Mouse (Mus musculus): ENCODE data around the gene Kcnab2. TPM values are rescaled to one million over a fixed set of nuclear protein-coding genes. Genes with fewer than 3 reads are reported as not detected.

Kcnab2 gene
- polyA plus RNA-seq, 1 experiment from 2014 or later = 2.0 TPM

- Histone ChIP-seq H3K4me3 (ENCODE audit: low read depth, low read length) (no peak overlapping the region), H3K9ac (ENCODE audit: low read depth, low read length) (no peak overlapping the region), H3K4me2 (replicated peaks; ENCODE audit: low read depth) (no peak overlapping the region), H3K27ac (ENCODE audit: low read depth, low read length) (no peak overlapping the region), H3K9me3 (ENCODE audit: control insufficient read depth) (no peaks in the 10 kb centered on the region), H3K27me3 (replicated peaks; ENCODE audit: control insufficient read depth, insufficient read depth, low read length) (no peaks in the 10 kb centered on the region), H3K4me1 (replicated peaks; ENCODE audit: control insufficient read depth, insufficient read depth, low read length) (no peaks in the 10 kb centered on the region), H3K36me3 (ENCODE audit: control insufficient read depth, insufficient read depth) (no peaks in the 10 kb centered on the region)
- no peak for ATAC-seq
- WGBS = 78% methylated on average over 22 of the region's 22 CpGs
- TF ChIP-seq CTCF (IDR thresholded peaks at IDR 0.05; ENCODE audit: low read depth) = no peak
Measured at GRCm38 (mm10) chr4:152447731-152448665, 29.7 kb downstream of the Kcnab2 start.

GRCm38 (mm10) chr4:152446178-152446577 lies 31.5 kb downstream of the Kcnab2 start:
- no peaks in the 10 kb centered on the region for H3K4me1 ChIP-seq (replicated peaks; ENCODE audit: control insufficient read depth, insufficient read depth, low read length)
- ATAC-seq = no peak
- H3K27me3 ChIP-seq (replicated peaks; ENCODE audit: control insufficient read depth, insufficient read depth, low read length) = no peaks in the 10 kb centered on the region
- TF ChIP-seq CTCF (IDR thresholded peaks at IDR 0.05; ENCODE audit: low read depth) = no peak
- H3K4me3 ChIP-seq (ENCODE audit: low read depth, low read length) = no peak overlapping the region
- H3K36me3 ChIP-seq (ENCODE audit: control insufficient read depth, insufficient read depth) = no peaks in the 10 kb centered on the region
- H3K4me2 ChIP-seq (replicated peaks; ENCODE audit: low read depth) = no peak overlapping the region
- no peak overlapping the region for H3K27ac ChIP-seq (ENCODE audit: low read depth, low read length)
- WGBS = 63% methylated on average over 10 of the region's 10 CpGs
- H3K9me3 ChIP-seq (ENCODE audit: control insufficient read depth) = no peaks in the 10 kb centered on the region
- no peak overlapping the region for H3K9ac ChIP-seq (ENCODE audit: low read depth, low read length)

- WGBS = 41% methylated on average over 9 of the region's 9 CpGs
- ATAC-seq = no peak
Measured at GRCm38 (mm10) chr4:152441536-152441935, 36.1 kb downstream of the Kcnab2 start.

DNA sequence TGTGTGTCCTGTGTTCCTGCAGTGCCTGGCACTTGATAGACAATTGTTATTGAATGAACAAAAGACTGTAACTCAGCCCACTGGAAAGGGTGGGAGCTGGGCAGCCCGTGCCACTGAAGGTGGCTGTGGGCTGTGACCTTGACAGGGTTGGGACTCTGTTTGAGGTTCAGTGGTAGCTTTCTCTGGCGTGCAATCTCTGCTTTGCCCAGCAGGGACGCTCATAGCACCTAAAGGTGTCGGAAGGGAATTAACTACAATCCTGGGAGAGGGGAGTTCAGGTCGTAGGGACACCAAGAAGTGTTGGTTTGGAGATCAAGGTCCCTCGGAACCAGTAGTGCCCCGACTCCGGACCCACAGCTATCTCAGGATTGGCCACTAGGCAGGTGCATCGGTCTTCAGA lies 36.8 kb downstream of the Kcnab2 start:
- Histone ChIP-seq H3K4me2 (replicated peaks; ENCODE audit: low read depth) (no peak overlapping the region), H3K9ac (ENCODE audit: low read depth, low read length) (no peak overlapping the region), H3K4me3 (ENCODE audit: low read depth, low read length) (no peak overlapping the region), H3K27ac (ENCODE audit: low read depth, low read length) (no peak overlapping the region), H3K9me3 (ENCODE audit: control insufficient read depth) (no peaks in the 10 kb centered on the region), H3K27me3 (replicated peaks; ENCODE audit: control insufficient read depth, insufficient read depth, low read length) (no peaks in the 10 kb centered on the region), H3K36me3 (ENCODE audit: control insufficient read depth, insufficient read depth) (no peaks in the 10 kb centered on the region), H3K4me1 (replicated peaks; ENCODE audit: control insufficient read depth, insufficient read depth, low read length) (no peaks in the 10 kb centered on the region)
- no peak for ATAC-seq
- 55% methylated on average over 9 of the region's 9 CpGs for WGBS
- TF ChIP-seq CTCF (IDR thresholded peaks at IDR 0.05; ENCODE audit: low read depth) = peak; percentile 43

More at GRCm38 (mm10) chr4:152441536-152441935, 36.1 kb downstream of the Kcnab2 start:
- no peak overlapping the region for H3K9ac ChIP-seq (ENCODE audit: low read depth, low read length)
- no peak overlapping the region for H3K4me3 ChIP-seq (ENCODE audit: low read depth, low read length)
- no peaks in the 10 kb centered on the region for H3K36me3 ChIP-seq (ENCODE audit: control insufficient read depth, insufficient read depth)
- no peaks in the 10 kb centered on the region for H3K9me3 ChIP-seq (ENCODE audit: control insufficient read depth)
- H3K27ac ChIP-seq (ENCODE audit: low read depth, low read length) = no peak overlapping the region
- H3K27me3 ChIP-seq (replicated peaks; ENCODE audit: control insufficient read depth, insufficient read depth, low read length) = no peaks in the 10 kb centered on the region
- H3K4me2 ChIP-seq (replicated peaks; ENCODE audit: low read depth) = no peak overlapping the region
- TF ChIP-seq CTCF (IDR thresholded peaks at IDR 0.05; ENCODE audit: low read depth) = no peak
- H3K4me1 ChIP-seq (replicated peaks; ENCODE audit: control insufficient read depth, insufficient read depth, low read length) = no peaks in the 10 kb centered on the region

- Histone ChIP-seq H3K4me1 (replicated peaks; ENCODE audit: control insufficient read depth, insufficient read depth, low read length) (no peaks in the 10 kb centered on the region), H3K27me3 (replicated peaks; ENCODE audit: control insufficient read depth, insufficient read depth, low read length) (no peaks in the 10 kb centered on the region), H3K4me2 (replicated peaks; ENCODE audit: low read depth) (peak overlapping the region; percentile 47), H3K9me3 (ENCODE audit: control insufficient read depth) (no peaks in the 10 kb centered on the region), H3K4me3 (ENCODE audit: low read depth, low read length) (no peak overlapping the region), H3K27ac (ENCODE audit: low read depth, low read length) (no peak overlapping the region), H3K9ac (ENCODE audit: low read depth, low read length) (no peak overlapping the region), H3K36me3 (ENCODE audit: control insufficient read depth, insufficient read depth) (no peaks in the 10 kb centered on the region)
- peak; percentile 41; the same call in 1 of the 2 replicates for ATAC-seq
- peak; percentile 88 for TF ChIP-seq CTCF (IDR thresholded peaks at IDR 0.05; ENCODE audit: low read depth)
- WGBS = 12% methylated on average over 10 of the region's 10 CpGs
Measured at GRCm38 (mm10) chr4:152435255-152435654, 42.4 kb downstream of the Kcnab2 start.

DNA sequence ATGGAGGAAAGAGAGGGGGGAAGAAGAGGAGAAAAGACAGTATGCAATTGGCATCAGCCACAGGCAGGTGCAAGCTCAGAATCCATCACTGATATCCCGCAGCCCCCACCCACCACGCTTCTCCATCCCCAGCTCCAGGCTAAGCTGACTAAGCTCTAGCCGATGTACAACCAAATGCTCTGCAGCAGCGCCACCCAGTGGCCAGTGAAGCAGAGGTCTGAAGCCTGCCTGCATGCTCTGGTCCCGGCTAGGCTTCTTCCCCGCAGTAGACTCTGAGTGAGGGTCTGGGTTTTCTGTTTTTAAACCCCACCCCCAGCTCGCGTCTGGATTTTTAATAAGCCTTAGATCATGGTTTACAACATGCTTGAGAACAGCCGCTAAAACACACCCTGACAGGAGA lies 42.8 kb downstream of the Kcnab2 start:
- Histone ChIP-seq H3K27ac (ENCODE audit: low read depth, low read length) (no peak overlapping the region), H3K4me3 (ENCODE audit: low read depth, low read length) (no peak overlapping the region), H3K36me3 (ENCODE audit: control insufficient read depth, insufficient read depth) (no peaks in the 10 kb centered on the region), H3K9ac (ENCODE audit: low read depth, low read length) (no peak overlapping the region), H3K4me2 (replicated peaks; ENCODE audit: low read depth) (peak overlapping the region; percentile 47), H3K27me3 (replicated peaks; ENCODE audit: control insufficient read depth, insufficient read depth, low read length) (no peaks in the 10 kb centered on the region), H3K9me3 (ENCODE audit: control insufficient read depth) (no peaks in the 10 kb centered on the region), H3K4me1 (replicated peaks; ENCODE audit: control insufficient read depth, insufficient read depth, low read length) (no peaks in the 10 kb centered on the region)
- ATAC-seq = peak; percentile 76; the same call in 1 of the 2 replicates
- 4% methylated on average over 9 of the region's 9 CpGs for WGBS
- peak; percentile 83 for TF ChIP-seq CTCF (IDR thresholded peaks at IDR 0.05; ENCODE audit: low read depth)
